Mouse (Mus musculus) megakaryocyte, embryonic 14.5 days (primary cell): ENCODE results near the gene Gm20509.

ENCODE experiments used
- FLI1 ChIP-seq: IDR thresholded peaks from 2 replicates; pipeline ENCODE4 v1.6.1; 2012; ENCODE audit warnings: low read length, inconsistent platforms, mixed read lengths
- GATA1 ChIP-seq: IDR thresholded peaks from 3 replicates; pipeline ENCODE4 v1.6.1; 2012; ENCODE audit warnings: mixed read lengths, low read length, inconsistent platforms, borderline replicate concordance

GRCm38 (mm10) chr9:73105141-73105540, 2.9 kb downstream of the Gm20509 start:
- no peak for TF ChIP-seq GATA1
- no peak for TF ChIP-seq FLI1
